Mouse (Mus musculus) left cerebral cortex, postnatal 36 days (tissue): ENCODE data around the gene Abcc3. TPM values are rescaled to one million over a fixed set of nuclear protein-coding genes. Genes with fewer than 3 reads are reported as not detected.
A peak's percentile ranks its signal among the peaks of the same experiment; 100 is the strongest.
"Not testable (repeated sequence)": the region's sequence is repeated elsewhere in the genome, so short reads cannot be mapped to it uniquely, and the experiment has no call there.

ENCODE experiments used
- DNase-seq, 2 experiments: peaks; one replicate each; pipeline ENCODE4 v3.0.0; 2021 to 2022; ENCODE audit warnings: low spot score in 2 of 2, mixed read lengths in 1 of 2
- intact Hi-C: fragments of 180-260 bp; cut with DNase I; formaldehyde crosslinking; loops from one replicate; pipeline ENCODE4 v1.15.1; 2025
- total RNA-seq, 2 experiments: library from RNA; stranded (reverse); gene quantifications; 2 replicates each; pipeline ENCODE4 v1.2.3; 2021

Gene Abcc3
- total RNA-seq, 2 experiments from 2014 or later = 2.0 to 3.0 TPM

DNA sequence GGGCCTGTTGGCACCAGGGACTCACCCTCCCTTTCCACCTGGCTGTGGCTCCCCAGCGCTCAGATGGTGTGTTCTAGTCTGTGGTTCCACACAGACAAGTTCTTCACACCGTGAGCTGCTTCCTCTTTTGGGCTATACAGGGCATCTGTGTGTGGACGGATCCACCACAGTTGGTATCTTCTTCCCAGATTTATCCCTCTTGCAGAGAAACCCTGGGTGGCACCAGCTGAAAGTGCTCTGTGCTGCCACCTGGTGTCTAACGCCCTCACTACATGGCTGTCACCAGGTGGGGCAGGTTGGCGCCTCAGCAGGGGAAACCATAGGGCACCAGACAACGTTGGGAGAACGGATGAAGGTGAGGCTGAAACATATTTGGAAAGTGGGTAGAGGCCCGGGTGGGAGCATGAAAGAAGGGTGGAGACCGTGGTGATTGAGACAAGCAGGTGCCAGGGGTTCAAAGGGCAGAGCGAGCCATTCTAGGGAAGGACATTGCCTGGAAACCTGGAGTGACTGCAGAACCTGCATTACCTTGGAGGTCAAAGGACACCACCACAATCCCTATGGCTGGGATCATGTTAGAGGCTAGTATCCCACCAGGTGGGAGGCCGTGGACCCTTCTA lies 12.0 kb upstream of the Abcc3 start:
- peak; percentile 84 to 88 for DNase-seq
- intact Hi-C loops = loop anchor here (2.0 to 5.0 kb wide), 2 partner anchors 64 to 72 kb away; no protein-coding TSS in a partner anchor

GRCm38 (mm10) chr11:94404178-94404577 lies 11.4 kb upstream of the Abcc3 start:
- no peak for DNase-seq
- intact Hi-C loops = loop anchor here (2.0 kb wide), 1 partner anchor 63 kb away; no protein-coding TSS in a partner anchor

DNA sequence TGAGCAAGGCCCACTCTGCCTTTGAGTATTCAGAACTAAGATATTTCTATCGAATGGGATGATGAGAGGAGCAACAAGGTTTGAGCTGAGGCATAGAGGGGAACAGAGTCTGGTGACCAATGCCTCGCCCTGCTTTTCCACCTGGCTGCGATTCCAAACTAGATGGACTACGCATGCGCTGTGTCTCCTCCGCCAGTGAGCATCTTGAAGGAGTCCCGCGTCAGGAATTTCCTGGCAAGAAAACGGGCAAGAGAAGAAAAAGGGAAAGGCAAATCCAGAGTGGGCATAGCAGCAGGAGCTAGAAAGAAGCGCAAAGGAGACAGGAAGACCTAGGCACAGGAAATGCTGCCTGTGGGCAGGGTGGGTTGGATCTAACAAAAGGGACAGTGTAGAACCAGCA lies 11.0 kb upstream of the Abcc3 start:
- intact Hi-C loops = loop anchor here (2.0 kb wide), 1 partner anchor 63 kb away; no protein-coding TSS in a partner anchor
- no peak for DNase-seq

DNA sequence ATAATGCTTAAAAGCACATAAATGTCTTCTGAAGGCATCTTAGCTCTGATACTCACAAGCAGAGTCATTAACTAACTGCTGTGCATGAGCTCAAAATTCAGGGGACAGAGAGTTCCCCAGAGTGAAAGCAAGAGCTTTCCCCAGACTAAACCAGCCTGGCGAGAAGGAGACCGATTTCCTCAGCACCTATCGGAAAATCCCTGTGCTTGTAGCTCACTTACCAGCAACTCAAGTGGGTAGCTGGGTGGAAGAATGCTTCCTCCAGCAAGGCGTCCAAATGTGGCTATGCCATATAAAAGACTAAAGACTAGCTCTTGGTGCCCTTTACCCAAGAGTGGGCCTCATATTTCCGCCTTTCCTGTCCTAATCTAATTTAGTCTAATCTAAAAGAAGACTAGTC lies 9.9 kb upstream of the Abcc3 start:
- no peak for DNase-seq
- intact Hi-C loops = no loop called here

DNA sequence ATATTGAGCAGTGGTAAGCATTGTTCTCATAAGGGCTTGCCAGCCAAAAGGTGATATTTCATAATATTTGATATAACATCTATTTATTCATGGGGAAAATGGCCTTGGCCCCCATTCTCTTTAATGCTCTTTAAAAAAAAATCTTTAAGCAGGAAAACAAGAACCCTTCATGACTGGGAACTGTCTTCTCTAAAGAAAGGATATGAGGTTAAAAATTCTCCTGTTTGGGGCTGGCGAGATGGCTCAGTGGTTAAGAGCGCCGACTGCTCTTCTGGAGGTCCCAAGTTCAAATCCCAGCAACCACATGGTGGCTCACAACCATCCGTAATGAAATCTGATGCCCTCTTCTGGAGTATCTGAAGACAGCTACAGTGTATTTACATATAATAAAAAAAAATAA lies 9.2 kb upstream of the Abcc3 start:
- DNase-seq, intact Hi-C loops: not testable (repeated sequence)

DNA sequence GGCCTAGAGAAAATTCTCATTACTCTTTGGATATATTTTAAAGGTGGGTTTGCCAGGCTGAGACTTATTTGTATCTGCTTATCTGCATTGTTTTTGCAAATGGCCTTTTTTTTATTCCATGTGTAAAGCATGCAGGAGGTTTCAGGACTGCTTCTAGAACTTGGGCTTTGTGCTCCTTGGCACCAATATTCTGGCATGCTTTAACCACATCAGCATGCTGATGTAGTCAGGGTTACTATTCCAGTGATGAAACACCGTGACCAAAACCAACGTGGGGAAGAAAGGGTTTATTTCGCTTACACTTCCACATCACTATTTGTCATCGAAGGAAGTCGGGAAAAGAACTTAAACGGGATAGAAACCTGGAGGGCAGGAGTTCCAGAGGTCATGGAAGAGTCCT lies 8.2 kb upstream of the Abcc3 start:
- DNase-seq = no peak
- intact Hi-C loops = no loop called here

- intact Hi-C loops = no loop called here
- no peak for DNase-seq
Observed at GRCm38 (mm10) chr11:94394107-94394506, 1.3 kb upstream of the Abcc3 start.

DNA sequence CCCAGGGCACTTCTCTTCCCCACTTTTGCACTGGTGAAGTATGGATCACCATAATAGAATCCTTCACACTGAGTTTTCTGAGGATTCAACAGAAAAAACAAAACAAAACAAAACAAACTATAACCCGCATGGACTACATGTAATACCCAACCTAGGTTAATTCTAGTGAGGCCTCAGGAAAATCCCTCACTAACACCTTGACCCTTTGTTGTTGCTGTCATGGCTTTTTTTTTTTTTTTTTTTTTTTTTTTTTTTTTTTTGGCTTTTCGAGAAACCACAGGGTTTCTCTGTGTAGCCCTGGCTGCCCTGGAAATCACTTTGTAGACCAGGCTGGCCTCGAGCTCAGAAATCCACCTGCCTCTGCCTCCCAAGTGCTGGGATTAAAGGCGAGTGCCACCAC lies 693 bp upstream of the Abcc3 start:
- intact Hi-C loops, DNase-seq: not testable (repeated sequence)

GRCm38 (mm10) chr11:94391661-94392060 lies 1.1 kb downstream of the Abcc3 start:
- DNase-seq = no peak
- intact Hi-C loops = no loop called here

DNA sequence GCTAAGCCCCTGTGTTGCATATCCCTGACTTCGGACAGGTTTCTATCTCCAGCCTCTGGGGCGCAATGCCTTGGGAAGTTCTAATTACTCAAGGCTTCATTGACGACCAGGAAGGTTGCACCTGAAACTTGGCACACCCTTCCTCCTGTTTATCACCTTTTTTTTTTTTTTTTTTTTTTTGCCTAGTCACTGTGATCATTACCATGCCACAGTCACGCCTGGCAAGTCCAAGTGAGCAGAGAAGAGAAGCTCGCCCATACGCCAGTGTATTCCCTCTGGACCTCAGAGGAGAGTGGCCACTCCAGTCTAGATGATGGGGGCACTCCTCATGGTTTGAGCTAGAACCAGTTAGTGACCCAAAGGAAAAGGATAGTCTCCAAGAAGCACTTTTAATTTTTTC lies 2.0 kb downstream of the Abcc3 start:
- intact Hi-C loops = no loop called here
- no peak for DNase-seq

- DNase-seq = no peak
- intact Hi-C loops = no loop called here
Observed at GRCm38 (mm10) chr11:94389724-94390396, 2.9 kb downstream of the Abcc3 start.

GRCm38 (mm10) chr11:94389021-94389420 lies 3.8 kb downstream of the Abcc3 start:
- DNase-seq = no peak
- intact Hi-C loops = no loop called here

- intact Hi-C loops = no loop called here
- DNase-seq = no peak
Observed at GRCm38 (mm10) chr11:94387756-94388155, 5.0 kb downstream of the Abcc3 start.

DNA sequence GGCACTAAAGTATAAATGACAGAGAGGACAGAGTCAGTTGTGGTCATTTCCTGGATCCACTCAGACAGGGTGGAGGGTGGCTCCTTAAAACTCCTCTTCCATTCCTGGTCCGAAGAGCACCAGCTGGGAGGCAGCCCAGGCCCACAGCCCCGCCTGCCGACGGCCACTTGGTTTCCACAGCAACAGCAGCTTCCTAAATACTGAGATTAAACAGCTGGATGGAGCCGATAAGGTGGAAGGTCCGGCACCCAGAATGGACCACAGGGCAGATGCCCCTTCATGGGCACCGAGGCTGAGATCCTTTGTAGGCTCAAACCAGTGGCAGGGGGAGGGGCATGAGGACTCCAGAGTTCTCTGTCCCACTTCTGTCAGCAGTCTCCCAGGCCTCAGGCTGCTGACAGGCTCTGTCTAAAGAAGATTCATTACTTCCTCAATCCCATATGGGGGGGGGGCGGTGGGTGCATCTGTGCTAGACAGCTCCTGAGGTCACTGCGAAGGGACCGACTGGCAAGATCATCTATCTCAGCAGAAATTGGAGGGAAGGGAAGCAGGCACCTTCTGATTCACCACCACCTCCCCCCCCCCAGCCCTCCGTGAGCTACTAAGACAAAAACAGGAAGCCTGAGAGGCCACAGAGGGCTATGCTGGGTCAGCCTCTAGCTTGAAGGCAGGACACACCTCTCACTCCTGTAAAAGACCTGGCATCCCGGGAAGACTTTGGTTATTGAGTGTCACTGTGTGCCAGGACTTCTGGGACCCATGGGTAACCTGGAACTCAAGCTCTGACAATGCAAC lies 6.6 kb downstream of the Abcc3 start:
- intact Hi-C loops = no loop called here
- no peak for DNase-seq

- intact Hi-C loops = no loop called here
- DNase-seq = no peak
Observed at GRCm38 (mm10) chr11:94379736-94380135, 13.1 kb downstream of the Abcc3 start.

DNA sequence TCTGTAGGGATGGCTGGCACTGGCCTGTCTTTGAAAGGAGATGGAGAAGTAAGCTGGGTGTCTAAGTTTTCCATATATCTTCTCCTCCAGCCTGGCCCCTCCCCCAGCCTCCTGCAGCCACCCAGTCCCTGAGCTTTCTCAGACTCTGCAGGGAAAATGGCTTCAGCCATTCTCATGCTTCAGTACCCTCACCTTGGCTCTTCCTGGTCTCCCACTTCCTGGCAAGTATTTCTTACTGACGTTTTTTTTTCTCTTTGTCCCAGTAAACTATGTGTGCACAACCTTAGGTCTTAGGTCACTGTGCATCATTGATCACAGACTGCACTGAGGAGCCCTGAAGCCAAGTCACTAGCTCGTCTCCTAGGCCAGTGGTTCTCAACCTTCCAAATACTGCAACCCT lies 13.7 kb downstream of the Abcc3 start:
- intact Hi-C loops = no loop called here

DNA sequence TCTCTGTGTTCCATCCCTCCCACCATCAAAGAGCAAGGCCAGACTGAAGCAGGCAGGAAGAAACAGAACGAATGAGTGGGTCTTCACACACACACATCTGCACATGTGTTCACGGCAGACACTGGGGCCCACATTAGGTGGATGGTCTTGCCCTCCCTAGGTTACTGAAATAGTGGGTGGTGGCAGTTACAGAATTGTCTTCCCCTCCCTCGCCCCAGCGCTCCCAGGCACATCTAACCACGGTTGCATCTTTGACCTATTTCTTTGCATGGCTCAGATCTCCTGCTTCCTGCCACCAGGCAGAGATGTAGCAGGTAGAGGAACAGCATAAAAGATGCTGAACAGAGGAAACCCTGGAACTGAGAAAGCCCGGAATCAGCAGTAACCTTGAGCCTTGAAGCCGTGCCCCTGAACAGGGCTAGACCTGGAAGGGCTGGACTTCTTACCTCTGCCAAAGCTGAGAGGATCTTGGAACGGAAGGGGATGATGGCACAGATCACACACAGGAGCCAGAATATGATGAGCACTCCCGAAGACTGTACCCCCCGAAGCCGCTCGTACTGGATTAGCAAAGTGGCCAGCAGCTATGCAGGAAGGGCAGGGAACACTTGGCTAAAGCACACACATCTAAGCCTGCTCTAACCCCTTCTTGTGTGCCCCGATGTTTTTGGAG lies 18.4 kb downstream of the Abcc3 start:
- intact Hi-C loops = no loop called here
- DNase-seq = no peak

More for the DNA sequence above, 13.7 kb downstream of the Abcc3 start:
- DNase-seq = no peak

GRCm38 (mm10) chr11:94370809-94371208 lies 22.0 kb downstream of the Abcc3 start:
- intact Hi-C loops = no loop called here
- no peak for DNase-seq

DNA sequence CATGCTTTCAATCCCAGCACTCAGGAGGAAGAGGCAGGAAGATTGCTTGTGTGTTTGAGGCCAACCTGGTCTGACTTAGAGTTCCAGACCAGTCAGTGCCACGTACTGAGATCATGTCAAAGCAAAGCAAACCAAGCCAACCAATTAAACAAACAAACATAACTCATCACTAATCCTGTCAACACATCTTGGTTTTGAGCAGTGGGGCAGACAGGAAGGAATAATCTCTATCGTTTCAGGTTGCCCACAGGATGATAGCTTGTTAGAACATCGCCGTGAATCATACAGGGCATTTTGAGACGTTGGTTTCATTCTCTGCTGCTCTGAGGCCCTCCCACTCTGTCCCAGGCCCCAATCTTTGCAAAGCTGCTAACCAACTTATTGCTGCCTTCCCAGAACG lies 22.8 kb downstream of the Abcc3 start:
- intact Hi-C loops = no loop called here
- DNase-seq = no peak

- no peak for DNase-seq
- intact Hi-C loops = no loop called here
Observed at GRCm38 (mm10) chr11:94365340-94365739, 27.5 kb downstream of the Abcc3 start.
